Mouse (Mus musculus) spleen, adult 2 months (tissue): ENCODE measurements around the gene Kndc1. TPM values are rescaled to one million over a fixed set of nuclear protein-coding genes. Genes with fewer than 3 reads are reported as not detected.

Source experiments
- DNase-seq, 2 experiments: peaks; one replicate each; pipeline versions ENCODE4 v3.0.0 to v3.0.0-alpha.2; 2012 to 2021; ENCODE audit warnings: low spot score in 2 of 2, low read depth in 1 of 2
- H3K27ac ChIP-seq: fragments of 200-500 bp; 2 replicates; pipeline ENCODE4 v1.5.1; 2012; ENCODE audit warnings: low read length, inconsistent platforms; ENCODE audit not compliant: insufficient read depth
- H3K27me3 ChIP-seq: fragments of 200-500 bp; 2 replicates; pipeline ENCODE4 v1.6.1; 2012; ENCODE audit warnings: mild to moderate bottlenecking, moderate library complexity, low read length, inconsistent platforms; ENCODE audit not compliant: control insufficient read depth, insufficient read depth
- H3K36me3 ChIP-seq: fragments of 200-500 bp; 2 replicates; pipeline ENCODE4 v1.6.1; 2012; ENCODE audit warnings: mild to moderate bottlenecking, low read length, inconsistent platforms; ENCODE audit not compliant: control insufficient read depth, insufficient read depth
- H3K4me1 ChIP-seq: fragments of 200-500 bp; 2 replicates; pipeline ENCODE4 v1.6.1; 2011; ENCODE audit warnings: inconsistent platforms; ENCODE audit not compliant: control insufficient read depth, insufficient read depth, insufficient read length
- H3K4me3 ChIP-seq: fragments of 200-500 bp; 2 replicates; pipeline ENCODE4 v1.5.1; 2011; ENCODE audit warnings: mild to moderate bottlenecking, inconsistent platforms; ENCODE audit not compliant: insufficient read depth, insufficient read length; ENCODE audit errors: extremely low read depth
- CTCF ChIP-seq: fragments of 200-500 bp; IDR thresholded peaks from 2 replicates; pipeline ENCODE4 v1.5.1; 2011; ENCODE audit warnings: mild to moderate bottlenecking, inconsistent platforms; ENCODE audit not compliant: insufficient read depth, insufficient read length, insufficient replicate concordance; ENCODE audit errors: extremely low read depth
- POLR2A ChIP-seq: fragments of 200-500 bp; IDR thresholded peaks from 2 replicates; pipeline ENCODE4 v1.6.1; 2011; ENCODE audit warnings: low read depth, low read length, inconsistent platforms
- WGBS: fragments of 180-500 bp; shearing (Covaris S2); methylation state at CpG from one replicate; pipeline ENCODE4 v1.1.7; 2018; 5-methylcytosine and 5-hydroxymethylcytosine counted together
- polyA plus RNA-seq: library from polyadenylated mRNA; depleted of rRNA; stranded (reverse); fragments of >200 nt; gene quantifications from 2 replicates; pipeline ENCODE4 v1.2.3, GENCODE M21; 2012

Kndc1 gene
- polyA plus RNA-seq, 1 experiment, result 0.16 TPM

DNA sequence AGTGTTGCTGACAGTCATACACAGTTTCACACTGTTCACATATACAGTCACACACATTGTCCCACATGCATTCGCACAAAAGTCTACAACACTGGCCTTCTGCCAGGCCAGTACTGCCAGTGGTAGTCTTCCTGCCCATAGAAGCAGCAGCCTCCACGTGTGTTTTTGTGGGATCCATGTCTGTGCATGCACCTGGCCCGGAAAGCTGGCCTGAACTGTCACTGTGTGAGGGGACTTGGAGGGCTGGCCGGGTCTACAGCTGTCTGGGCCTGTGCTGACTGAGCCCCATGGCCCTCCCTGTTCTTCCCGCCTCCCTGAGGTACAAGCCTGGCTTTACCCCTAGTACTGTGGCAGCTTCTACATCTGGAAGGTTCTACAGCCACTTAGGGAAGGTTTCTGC is 76.5 kb downstream of the Kndc1 start:
- no peak for DNase-seq
- H3K4me1 ChIP-seq, result peaks cover 33% of the 10 kb centered on the region; the same call in 1 of the 2 replicates
- H3K27ac ChIP-seq, result peak overlapping the region; percentile 32; the same call in 1 of the 2 replicates
- 43% methylated on average over 5 of the region's 5 CpGs for WGBS
- H3K36me3 ChIP-seq, result no peaks in the 10 kb centered on the region
- TF ChIP-seq CTCF (no peak), POLR2A (no peak)
- no peak overlapping the region for H3K4me3 ChIP-seq
- no peaks in the 10 kb centered on the region for H3K27me3 ChIP-seq

DNA sequence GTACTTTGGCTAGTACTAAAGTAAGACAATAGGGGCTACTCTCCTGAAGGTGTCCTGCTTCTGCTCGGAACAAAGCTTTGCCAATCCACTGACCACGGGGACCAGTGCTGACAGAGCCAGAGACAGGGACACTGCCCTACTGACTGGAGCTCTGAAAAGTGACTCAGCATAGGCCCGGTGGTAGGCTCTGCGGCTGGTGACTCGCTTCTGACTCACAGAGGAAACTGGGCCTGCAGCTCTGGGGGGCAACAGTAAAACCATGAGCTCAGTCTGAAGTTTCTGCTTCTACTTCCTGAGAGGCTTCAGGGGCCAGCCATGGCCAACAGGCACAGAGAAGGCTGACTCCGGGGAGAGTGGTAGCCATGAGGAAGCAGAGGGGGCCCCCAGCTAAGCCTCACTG is 76.9 kb downstream of the Kndc1 start:
- no peak for DNase-seq
- Histone ChIP-seq H3K4me3 (no peak overlapping the region), H3K27me3 (no peaks in the 10 kb centered on the region), H3K4me1 (peaks cover 33% of the 10 kb centered on the region; the same call in 1 of the 2 replicates), H3K27ac (peak overlapping the region; percentile 32; the same call in 1 of the 2 replicates), H3K36me3 (no peaks in the 10 kb centered on the region)
- TF ChIP-seq POLR2A, result no peak
- TF ChIP-seq CTCF, result no peak
- 23% methylated on average over 6 of the region's 6 CpGs for WGBS

DNA sequence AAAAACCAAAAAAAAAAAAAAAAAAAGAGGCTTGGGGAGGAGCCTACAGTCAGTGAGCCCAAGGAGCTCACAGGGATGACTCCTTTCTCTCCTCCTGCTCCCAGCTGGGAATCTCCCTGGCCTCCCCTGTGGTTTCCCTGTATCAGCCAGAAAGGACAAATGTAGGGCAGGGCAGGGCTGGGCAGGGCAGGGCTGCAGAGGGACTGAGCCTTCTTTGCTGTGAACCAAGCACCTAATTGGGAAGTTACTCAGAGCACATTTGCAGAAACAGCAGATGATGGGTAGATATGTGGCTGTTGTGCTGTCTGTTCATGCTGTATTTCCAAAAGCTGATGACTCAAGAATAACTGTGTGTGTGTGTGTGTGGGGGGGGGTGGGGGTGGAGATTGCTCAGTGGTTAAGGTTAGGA is 78.4 kb downstream of the Kndc1 start:
- DNase-seq, result no peak
- no peak overlapping the region for H3K4me3 ChIP-seq
- H3K27ac ChIP-seq, result no peak overlapping the region
- peaks cover 29% of the 10 kb centered on the region; the same call in 1 of the 2 replicates for H3K4me1 ChIP-seq
- H3K27me3 ChIP-seq, result no peaks in the 10 kb centered on the region
- no peaks in the 10 kb centered on the region for H3K36me3 ChIP-seq
- TF ChIP-seq POLR2A (no peak), CTCF (no peak)

DNA sequence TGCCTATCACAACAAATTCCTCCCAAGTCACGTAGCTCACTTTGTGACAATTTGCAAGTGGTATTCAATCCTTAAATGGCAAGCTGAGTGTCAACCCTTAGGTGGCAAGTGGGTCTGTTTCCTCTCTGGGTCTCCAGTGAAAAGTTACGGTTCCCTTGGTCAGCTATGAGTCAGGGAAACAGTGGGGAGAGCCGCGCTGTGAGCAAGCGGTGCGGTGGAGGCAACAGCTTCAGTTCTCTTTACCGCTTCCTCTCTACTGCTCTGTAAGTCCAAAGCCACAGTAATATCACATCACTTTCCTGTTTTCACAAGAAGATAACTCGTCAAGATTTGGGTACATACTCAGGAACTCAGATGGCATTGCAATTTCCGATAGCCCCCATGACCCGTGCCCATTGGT is 79.8 kb downstream of the Kndc1 start:
- Histone ChIP-seq H3K4me1 (peaks cover 28% of the 10 kb centered on the region; the same call in 1 of the 2 replicates), H3K27ac (peak overlapping the region; percentile 67), H3K36me3 (no peaks in the 10 kb centered on the region), H3K27me3 (no peaks in the 10 kb centered on the region), H3K4me3 (no peak overlapping the region)
- TF ChIP-seq POLR2A, result no peak
- TF ChIP-seq CTCF, result no peak
- peak in 1 of 2 experiments; percentile 29 for DNase-seq
- WGBS, result 6% methylated on average over 10 of the region's 10 CpGs

DNA sequence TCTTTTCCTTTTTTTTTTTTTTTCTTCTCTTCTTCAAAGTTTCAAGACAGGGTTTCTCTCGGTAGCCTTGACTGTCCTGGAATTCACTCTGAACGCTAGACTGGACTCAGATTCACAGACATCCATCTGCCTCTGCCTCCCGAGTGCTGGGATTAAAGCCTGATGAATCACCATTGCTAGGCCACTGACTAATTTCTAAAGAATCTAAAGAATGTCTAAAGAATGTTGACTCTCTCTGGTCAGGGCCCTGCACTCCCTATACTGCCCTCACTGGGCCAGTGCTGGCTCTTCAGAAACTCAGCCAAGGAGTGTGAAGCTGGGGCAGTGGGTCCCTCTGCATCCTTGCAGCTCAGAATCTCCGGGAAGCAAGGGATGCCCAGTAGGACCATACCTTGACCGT is 81.0 kb downstream of the Kndc1 start:
- H3K4me3 ChIP-seq, result no peak overlapping the region
- TF ChIP-seq CTCF (no peak), POLR2A (no peak)
- peaks cover 21% of the 10 kb centered on the region; the same call in 1 of the 2 replicates for H3K4me1 ChIP-seq
- no peaks in the 10 kb centered on the region for H3K36me3 ChIP-seq
- no peaks in the 10 kb centered on the region for H3K27me3 ChIP-seq
- 86% methylated on average over 5 of the region's 5 CpGs for WGBS
- H3K27ac ChIP-seq, result no peak overlapping the region
- no peak for DNase-seq

DNA sequence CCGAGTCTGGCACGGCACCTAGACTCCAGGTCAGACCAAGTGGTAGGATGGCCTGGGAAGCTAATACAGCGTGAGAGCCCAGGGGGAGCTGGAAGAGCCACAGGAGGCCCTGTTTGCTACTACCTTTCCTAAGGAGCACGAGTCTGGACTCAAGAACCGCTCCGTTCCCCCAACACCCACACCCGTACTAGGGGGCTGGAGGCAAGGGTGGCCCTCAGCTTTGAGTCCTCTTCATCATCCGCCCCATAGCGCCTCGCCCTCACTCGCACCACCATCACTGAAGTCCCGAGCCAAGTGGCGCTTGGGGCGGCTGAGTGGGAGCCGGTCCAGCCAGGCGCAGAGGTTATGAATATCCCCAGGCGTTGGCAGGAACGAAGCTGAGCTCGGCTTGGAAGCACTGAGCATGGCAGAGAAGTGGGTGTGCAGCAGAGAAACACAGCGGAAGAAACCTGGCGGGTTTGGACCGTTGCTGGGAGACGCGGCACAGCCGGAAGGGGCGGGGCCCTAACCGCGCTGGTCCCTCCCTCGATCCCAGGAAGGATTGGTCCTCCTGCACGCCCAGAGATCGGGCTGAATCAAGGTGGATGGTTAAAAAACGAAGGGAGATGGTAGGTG is 83.9 kb downstream of the Kndc1 start, which contains the start of gene 6430531B16Rik:
Gene 6430531B16Rik, minus strand, starts transcription at position 478 of the 615 bp plus-strand sequence.
- TF ChIP-seq POLR2A, result no peak
- TF ChIP-seq CTCF, result no peak
- 15% methylated on average over 32 of the region's 32 CpGs for WGBS
- no peaks in the 10 kb centered on the region for H3K27me3 ChIP-seq
- H3K4me1 ChIP-seq, result peaks cover 13% of the 10 kb centered on the region; the same call in 1 of the 2 replicates
- no peaks in the 10 kb centered on the region for H3K36me3 ChIP-seq
- peak within 1 kb of the TSS; percentile 35 for H3K4me3 ChIP-seq
- peak in 1 of 2 experiments; percentile 68 for DNase-seq
- H3K27ac ChIP-seq, result no peak within 1 kb of the TSS

DNA sequence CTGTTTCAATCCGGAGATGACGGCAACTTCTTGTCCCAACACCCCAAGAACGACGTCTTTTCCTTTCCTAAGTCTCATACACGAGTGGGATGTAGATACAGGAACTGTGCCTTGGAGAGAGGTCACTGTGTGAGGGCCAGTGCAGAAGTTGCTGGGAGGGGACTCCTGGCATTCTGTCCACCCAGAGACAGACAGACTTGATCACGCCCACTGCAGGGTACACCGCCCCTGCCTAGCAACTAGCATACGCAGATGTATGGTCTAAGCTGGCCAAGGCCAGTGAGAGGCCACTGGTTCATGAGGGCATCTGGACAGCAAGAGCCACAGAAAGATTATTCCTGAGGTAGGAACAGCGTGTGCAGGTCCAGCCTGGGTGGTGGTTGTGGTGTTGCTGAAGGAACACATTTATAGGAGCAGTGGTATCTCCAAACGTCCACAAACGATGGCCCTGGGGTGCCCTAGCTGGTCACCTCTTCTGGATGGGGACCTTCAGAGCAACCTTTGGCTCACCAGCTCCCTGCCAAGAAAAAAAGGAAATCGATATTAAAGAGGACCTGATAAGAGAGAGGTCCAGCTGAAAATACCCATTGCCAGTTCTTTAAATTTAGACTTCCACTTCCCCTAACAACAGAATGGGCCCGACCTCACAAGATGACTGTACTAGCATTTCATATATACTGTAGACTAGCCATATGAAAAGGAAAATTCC is 84.7 kb downstream of the Kndc1 start:
- Histone ChIP-seq H3K4me1 (peaks cover 9% of the 10 kb centered on the region; the same call in 1 of the 2 replicates), H3K36me3 (no peaks in the 10 kb centered on the region), H3K4me3 (no peak overlapping the region), H3K27ac (no peak overlapping the region), H3K27me3 (no peaks in the 10 kb centered on the region)
- no peak for DNase-seq
- TF ChIP-seq CTCF, result no peak
- TF ChIP-seq POLR2A, result no peak
- 41% methylated on average over 13 of the region's 13 CpGs for WGBS
